Mouse (Mus musculus): ENCODE data around the gene Borcs6.

The Borcs6 gene

GRCm38 (mm10) chr11:69071262-69071661, 11.7 kb downstream of the Borcs6 start:
- 14% methylated on average over 9 of the region's 9 CpGs for WGBS

- WGBS: 74% methylated on average over 11 of the region's 11 CpGs
Observed at GRCm38 (mm10) chr11:69072234-69072633, 12.7 kb downstream of the Borcs6 start.

GRCm38 (mm10) chr11:69072666-69073064, 13.1 kb downstream of the Borcs6 start:
- WGBS: 4% methylated on average over 9 of the region's 9 CpGs

GRCm38 (mm10) chr11:69073065-69073888, 13.8 kb downstream of the Borcs6 start:
- under 1% methylated on average over 14 of the region's 14 CpGs for WGBS

- 23% methylated on average over 6 of the region's 6 CpGs for WGBS
Observed at GRCm38 (mm10) chr11:69073951-69074775, 14.6 kb downstream of the Borcs6 start.

- WGBS: 44% methylated on average over 2 of the region's 2 CpGs
Observed at GRCm38 (mm10) chr11:69074776-69075069, 15.2 kb downstream of the Borcs6 start.

GRCm38 (mm10) chr11:69075764-69076479, 16.4 kb downstream of the Borcs6 start:
- WGBS: 59% methylated on average over 9 of the region's 9 CpGs

GRCm38 (mm10) chr11:69076572-69076971, 17.1 kb downstream of the Borcs6 start:
- WGBS: 40% methylated on average over 5 of the region's 5 CpGs

GRCm38 (mm10) chr11:69077316-69077715, 17.8 kb downstream of the Borcs6 start:
- WGBS: 91% methylated on average over 9 of the region's 9 CpGs

GRCm38 (mm10) chr11:69078041-69078440, 18.5 kb downstream of the Borcs6 start:
- WGBS: 91% methylated on average over 6 of the region's 6 CpGs

GRCm38 (mm10) chr11:69078805-69079438, 19.4 kb downstream of the Borcs6 start:
- WGBS: 72% methylated on average over 5 of the region's 5 CpGs

- WGBS: 88% methylated on average over 15 of the region's 15 CpGs
Observed at GRCm38 (mm10) chr11:69080102-69080854, 20.8 kb downstream of the Borcs6 start.

- 90% methylated on average over 8 of the region's 8 CpGs for WGBS
Observed at GRCm38 (mm10) chr11:69080855-69081222, 21.3 kb downstream of the Borcs6 start.

- whole genome bisulfite sequencing: 90% methylated on average over 7 of the region's 7 CpGs
Observed at GRCm38 (mm10) chr11:69081613-69082012, 22.1 kb downstream of the Borcs6 start.

- 79% methylated on average over 6 of the region's 6 CpGs for WGBS
Observed at GRCm38 (mm10) chr11:69085608-69086007, 26.1 kb downstream of the Borcs6 start.

GRCm38 (mm10) chr11:69086390-69086789, 26.9 kb downstream of the Borcs6 start:
- WGBS: 37% methylated on average over 6 of the region's 6 CpGs

- WGBS: 35% methylated on average over 4 of the region's 4 CpGs
Observed at GRCm38 (mm10) chr11:69087082-69087481, 27.6 kb downstream of the Borcs6 start.

GRCm38 (mm10) chr11:69087597-69087996, 28.1 kb downstream of the Borcs6 start:
- 73% methylated on average over 2 of the region's 2 CpGs for WGBS

- 1% methylated on average over 66 of the region's 67 CpGs for WGBS
Observed at GRCm38 (mm10) chr11:69088103-69088855, 28.8 kb downstream of the Borcs6 start, which contains the start of gene Vamp2. Gene Vamp2 (plus strand): TSS chr11:69088490.
